Mouse (Mus musculus): ENCODE results near the gene Dock7. TPM values are rescaled to one million over a fixed set of nuclear protein-coding genes. Genes with fewer than 3 reads are reported as not detected.

Gene Dock7
- polyA plus RNA-seq, 1 experiment from 2014 or later, result 51.3 TPM

DNA sequence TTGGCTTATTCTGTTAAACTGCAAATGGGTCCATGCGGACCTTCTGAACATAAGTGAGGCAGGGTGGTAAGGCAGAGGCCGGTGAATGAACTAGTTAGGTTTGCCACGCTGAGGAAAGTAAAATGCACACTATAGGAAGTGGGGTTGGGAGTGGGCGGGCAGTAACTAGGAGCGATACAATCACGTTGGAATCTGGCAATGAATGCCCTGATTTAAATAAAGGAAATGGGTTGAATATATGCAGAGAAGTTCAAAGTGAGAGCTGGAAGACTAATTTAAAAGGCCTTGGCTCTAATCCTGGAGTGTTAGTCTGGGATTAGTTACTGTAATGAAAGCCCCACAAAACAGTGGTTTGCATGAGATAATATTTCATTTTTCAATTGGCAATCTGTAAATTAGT lies 12.0 kb upstream of the Dock7 start:
- Histone ChIP-seq H3K9me3 (replicated peaks; ENCODE audit: control insufficient read depth, low read length) (no peaks in the 10 kb centered on the region), H3K4me3 (replicated peaks; ENCODE audit: low read length) (no peak overlapping the region), H3K27me3 (ENCODE audit: control insufficient read depth, insufficient read depth, low read length) (no peaks in the 10 kb centered on the region), H3K4me1 (ENCODE audit: control insufficient read depth, insufficient read depth, low read length) (no peaks in the 10 kb centered on the region), H3K27ac (ENCODE audit: low read length) (no peak overlapping the region), H3K9ac (ENCODE audit: low read length) (no peak overlapping the region), H3K36me3 (ENCODE audit: control insufficient read depth, insufficient read depth, low read length) (no peaks in the 10 kb centered on the region), H3K4me2 (ENCODE audit: low read depth, low read length) (no peak overlapping the region)
- WGBS, result 72% methylated on average over 6 of the region's 6 CpGs
- no peak for ATAC-seq (ENCODE audit: insufficient read depth, low FRiP score)

DNA sequence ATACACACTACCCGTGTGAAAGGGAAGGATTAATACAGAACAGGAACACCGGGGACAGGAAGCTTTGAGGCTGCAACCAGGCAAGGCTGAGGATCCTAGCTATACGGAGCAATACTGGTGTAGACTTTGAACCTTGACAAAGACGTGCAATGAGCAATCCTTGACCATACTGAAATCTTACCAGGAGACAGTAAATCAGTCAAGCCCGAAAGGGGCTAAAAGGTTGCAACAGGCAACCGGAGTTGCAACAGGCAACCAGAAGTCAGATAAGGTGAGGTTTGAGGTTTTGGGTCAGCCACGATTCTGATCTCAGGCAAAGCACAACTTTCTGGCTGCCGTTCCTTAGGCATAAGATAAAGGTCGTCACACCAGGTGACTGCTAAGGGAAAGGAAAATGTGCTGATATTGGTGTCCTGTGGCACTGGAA lies 10.5 kb upstream of the Dock7 start:
- no peaks in the 10 kb centered on the region for H3K4me1 ChIP-seq (ENCODE audit: control insufficient read depth, insufficient read depth, low read length)
- H3K36me3 ChIP-seq (ENCODE audit: control insufficient read depth, insufficient read depth, low read length), result no peaks in the 10 kb centered on the region
- 64% methylated on average over 9 of the region's 9 CpGs for WGBS
- H3K9me3 ChIP-seq (replicated peaks; ENCODE audit: control insufficient read depth, low read length), result no peaks in the 10 kb centered on the region
- no peaks in the 10 kb centered on the region for H3K27me3 ChIP-seq (ENCODE audit: control insufficient read depth, insufficient read depth, low read length)
- no peak overlapping the region for H3K9ac ChIP-seq (ENCODE audit: low read length)
- ATAC-seq (ENCODE audit: insufficient read depth, low FRiP score), result no peak
- no peak overlapping the region for H3K27ac ChIP-seq (ENCODE audit: low read length)
- H3K4me3 ChIP-seq (replicated peaks; ENCODE audit: low read length), result no peak overlapping the region
- no peak overlapping the region for H3K4me2 ChIP-seq (ENCODE audit: low read depth, low read length)

DNA sequence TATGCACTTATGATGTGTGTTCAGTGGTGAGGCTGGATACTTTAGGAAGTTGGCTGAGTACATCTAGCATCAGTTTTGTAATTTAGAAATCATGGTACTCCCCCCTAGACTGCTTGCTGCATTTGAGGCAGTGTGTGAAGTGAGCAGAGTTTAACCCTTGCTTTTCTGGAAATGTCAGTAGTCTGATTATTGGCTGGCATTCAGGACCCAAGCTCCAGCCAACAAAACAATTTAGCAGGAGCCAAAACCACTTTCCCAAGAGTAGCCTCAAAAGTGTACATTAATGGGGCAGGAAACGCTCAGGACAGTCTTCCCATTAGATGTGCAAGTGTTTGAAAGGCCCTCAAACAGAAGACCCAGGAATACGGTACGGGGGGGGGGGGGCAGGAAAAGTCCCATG lies 2.8 kb upstream of the Dock7 start:
- H3K9me3 ChIP-seq (replicated peaks; ENCODE audit: control insufficient read depth, low read length), result no peaks in the 10 kb centered on the region
- no peak overlapping the region for H3K4me2 ChIP-seq (ENCODE audit: low read depth, low read length)
- no peak for ATAC-seq (ENCODE audit: insufficient read depth, low FRiP score)
- H3K36me3 ChIP-seq (ENCODE audit: control insufficient read depth, insufficient read depth, low read length), result no peaks in the 10 kb centered on the region
- no peak overlapping the region for H3K9ac ChIP-seq (ENCODE audit: low read length)
- H3K4me1 ChIP-seq (ENCODE audit: control insufficient read depth, insufficient read depth, low read length), result peaks cover 16% of the 10 kb centered on the region; the same call in 1 of the 2 replicates
- no peaks in the 10 kb centered on the region for H3K27me3 ChIP-seq (ENCODE audit: control insufficient read depth, insufficient read depth, low read length)
- no peak overlapping the region for H3K27ac ChIP-seq (ENCODE audit: low read length)
- no peak overlapping the region for H3K4me3 ChIP-seq (replicated peaks; ENCODE audit: low read length)
- 35% methylated on average over 3 of the region's 3 CpGs for WGBS

DNA sequence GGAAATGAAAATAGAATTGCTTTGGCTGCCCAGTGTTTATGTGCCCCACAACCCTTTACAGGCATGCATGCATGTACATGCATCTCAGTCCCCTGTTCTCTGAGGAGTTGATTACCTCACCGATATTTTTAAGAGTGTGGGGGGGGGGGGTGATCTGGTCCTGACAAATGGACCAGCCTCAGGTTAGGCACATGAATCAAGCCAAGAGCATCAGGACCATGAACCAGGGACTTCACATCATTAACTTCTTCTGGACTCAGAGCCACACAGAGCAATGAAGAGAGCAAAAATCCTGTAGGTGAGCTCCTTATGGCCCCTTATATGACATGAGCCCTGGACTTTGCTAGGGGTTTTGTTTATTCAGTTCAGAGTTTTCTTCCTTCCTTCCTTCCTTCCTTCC lies 2.1 kb upstream of the Dock7 start:
- H3K4me3 ChIP-seq (replicated peaks; ENCODE audit: low read length), result no peak overlapping the region
- H3K27me3 ChIP-seq (ENCODE audit: control insufficient read depth, insufficient read depth, low read length), result no peaks in the 10 kb centered on the region
- peaks cover 17% of the 10 kb centered on the region; the same call in 1 of the 2 replicates for H3K4me1 ChIP-seq (ENCODE audit: control insufficient read depth, insufficient read depth, low read length)
- H3K27ac ChIP-seq (ENCODE audit: low read length), result no peak overlapping the region
- H3K36me3 ChIP-seq (ENCODE audit: control insufficient read depth, insufficient read depth, low read length), result no peaks in the 10 kb centered on the region
- H3K9me3 ChIP-seq (replicated peaks; ENCODE audit: control insufficient read depth, low read length), result no peaks in the 10 kb centered on the region
- WGBS, result 78% methylated on average over 1 of the region's 1 CpGs
- no peak overlapping the region for H3K4me2 ChIP-seq (ENCODE audit: low read depth, low read length)
- ATAC-seq (ENCODE audit: insufficient read depth, low FRiP score), result no peak
- no peak overlapping the region for H3K9ac ChIP-seq (ENCODE audit: low read length)

DNA sequence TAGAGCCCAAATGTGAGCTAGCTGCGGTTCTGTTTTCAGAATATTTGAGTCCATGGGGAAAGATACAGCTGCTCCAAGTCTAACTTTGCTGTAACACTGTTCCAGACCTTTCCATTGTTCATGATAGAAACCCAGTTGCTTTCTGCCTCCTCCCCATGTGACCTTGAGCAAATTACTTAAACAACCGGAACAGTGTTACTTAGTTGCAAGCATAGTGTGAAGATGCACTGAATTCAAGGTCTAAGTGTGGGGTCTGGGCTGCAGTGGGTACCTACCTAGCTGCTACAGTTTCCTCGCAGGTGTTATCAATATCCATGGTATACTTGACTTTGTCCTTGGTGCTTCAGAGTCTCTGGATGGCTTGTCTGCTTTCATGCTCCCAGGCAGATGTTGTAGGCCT lies 1.3 kb upstream of the Dock7 start:
- no peak for ATAC-seq (ENCODE audit: insufficient read depth, low FRiP score)
- no peaks in the 10 kb centered on the region for H3K27me3 ChIP-seq (ENCODE audit: control insufficient read depth, insufficient read depth, low read length)
- no peak overlapping the region for H3K4me2 ChIP-seq (ENCODE audit: low read depth, low read length)
- peaks cover 19% of the 10 kb centered on the region; the same call in 1 of the 2 replicates for H3K4me1 ChIP-seq (ENCODE audit: control insufficient read depth, insufficient read depth, low read length)
- H3K27ac ChIP-seq (ENCODE audit: low read length), result no peak overlapping the region
- WGBS, result 64% methylated on average over 3 of the region's 3 CpGs
- H3K9ac ChIP-seq (ENCODE audit: low read length), result no peak overlapping the region
- H3K9me3 ChIP-seq (replicated peaks; ENCODE audit: control insufficient read depth, low read length), result no peaks in the 10 kb centered on the region
- no peaks in the 10 kb centered on the region for H3K36me3 ChIP-seq (ENCODE audit: control insufficient read depth, insufficient read depth, low read length)
- no peak overlapping the region for H3K4me3 ChIP-seq (replicated peaks; ENCODE audit: low read length)

DNA sequence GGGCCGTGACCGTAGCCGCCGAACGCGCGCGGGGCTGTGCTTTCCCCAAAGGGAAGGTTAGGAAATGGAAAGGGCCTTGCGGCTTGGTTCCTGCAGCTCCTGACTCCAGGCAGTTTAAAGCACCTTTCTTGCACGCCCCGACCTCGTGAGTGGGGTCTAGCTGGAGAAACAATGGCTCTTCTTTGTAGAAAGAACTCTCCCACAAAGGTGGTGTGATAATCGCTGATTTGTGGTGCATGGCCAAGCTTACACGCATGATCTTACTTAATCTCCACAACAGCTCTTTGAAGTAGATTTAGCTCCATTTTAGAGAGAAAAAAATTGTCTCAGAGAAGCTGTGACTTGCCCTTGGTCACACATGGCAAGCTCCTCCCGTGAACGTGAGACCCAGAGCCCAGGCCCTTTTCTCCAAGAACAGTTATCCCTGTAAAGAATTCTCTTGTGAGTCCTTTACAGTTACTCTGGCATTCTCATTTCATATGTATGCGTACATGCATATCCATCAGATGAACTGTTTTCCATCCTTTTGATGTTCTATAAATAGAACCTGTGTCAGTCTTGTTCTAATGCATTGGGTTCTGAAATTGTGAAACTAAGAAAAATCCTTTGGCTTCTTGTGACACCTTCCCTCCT lies 524 bp upstream of the Dock7 start:
- no peak overlapping the region for H3K27ac ChIP-seq (ENCODE audit: low read length)
- WGBS, result 3% methylated on average over 17 of the region's 17 CpGs
- no peak for ATAC-seq (ENCODE audit: insufficient read depth, low FRiP score)

DNA sequence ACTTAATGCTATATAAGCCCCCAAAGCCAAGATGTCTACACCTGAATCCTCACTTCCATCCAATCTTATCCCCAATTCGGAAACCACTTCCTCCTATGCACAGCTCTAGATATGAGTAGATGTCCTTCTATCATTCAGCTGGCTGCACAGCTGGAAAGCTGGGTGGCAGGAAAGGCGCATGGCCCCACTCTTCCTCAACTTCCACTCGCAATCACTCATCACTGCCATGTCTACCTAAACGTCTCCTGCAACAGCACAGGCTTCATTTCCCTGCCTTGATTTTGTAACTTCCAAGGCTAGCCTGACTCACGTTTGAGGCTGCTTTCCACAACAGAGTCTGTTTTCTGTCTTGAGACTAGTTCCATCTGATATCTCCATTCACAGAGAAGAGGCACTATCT lies 1.7 kb downstream of the Dock7 start:
- H3K27ac ChIP-seq (ENCODE audit: low read length), result no peak overlapping the region
- no peak for ATAC-seq (ENCODE audit: insufficient read depth, low FRiP score)

More for the DNA sequence above, 524 bp upstream of the Dock7 start:
- peak overlapping the region; percentile 88 for H3K4me3 ChIP-seq (replicated peaks; ENCODE audit: low read length)
- H3K27me3 ChIP-seq (ENCODE audit: control insufficient read depth, insufficient read depth, low read length), result no peaks in the 10 kb centered on the region
- H3K9ac ChIP-seq (ENCODE audit: low read length), result peak overlapping the region; percentile 97
- no peaks in the 10 kb centered on the region for H3K9me3 ChIP-seq (replicated peaks; ENCODE audit: control insufficient read depth, low read length)
- no peaks in the 10 kb centered on the region for H3K36me3 ChIP-seq (ENCODE audit: control insufficient read depth, insufficient read depth, low read length)
- peaks cover 27% of the 10 kb centered on the region; the same call in 1 of the 2 replicates for H3K4me1 ChIP-seq (ENCODE audit: control insufficient read depth, insufficient read depth, low read length)
- peak overlapping the region; percentile 69 for H3K4me2 ChIP-seq (ENCODE audit: low read depth, low read length)

DNA sequence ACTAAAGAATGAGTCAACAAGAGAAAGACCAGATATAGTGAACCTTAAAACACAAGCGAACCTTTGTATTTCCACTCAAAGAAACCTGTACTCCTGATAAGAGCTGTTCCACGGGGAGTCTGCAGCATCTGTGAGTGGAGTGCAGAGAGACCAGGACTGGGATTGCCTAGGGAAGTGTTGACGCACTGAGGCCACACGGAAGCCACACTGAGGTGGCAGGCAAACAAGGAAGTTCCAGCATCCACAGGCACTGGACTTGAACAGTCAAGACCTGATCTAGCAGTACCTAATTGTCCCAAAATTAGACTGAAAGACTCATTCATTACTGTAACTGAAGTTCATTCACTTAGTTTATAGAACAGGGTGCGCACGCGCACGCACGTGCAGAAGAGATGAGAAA lies 4.9 kb downstream of the Dock7 start:
- H3K9me3 ChIP-seq (replicated peaks; ENCODE audit: control insufficient read depth, low read length), result no peaks in the 10 kb centered on the region
- peak; percentile 35; the same call in 1 of the 2 replicates for ATAC-seq (ENCODE audit: insufficient read depth, low FRiP score)
- H3K36me3 ChIP-seq (ENCODE audit: control insufficient read depth, insufficient read depth, low read length), result no peaks in the 10 kb centered on the region
- 60% methylated on average over 9 of the region's 9 CpGs for WGBS
- H3K27ac ChIP-seq (ENCODE audit: low read length), result peak overlapping the region; percentile 74
- H3K27me3 ChIP-seq (ENCODE audit: control insufficient read depth, insufficient read depth, low read length), result no peaks in the 10 kb centered on the region
- peaks cover 35% of the 10 kb centered on the region for H3K4me1 ChIP-seq (ENCODE audit: control insufficient read depth, insufficient read depth, low read length)
- no peak overlapping the region for H3K4me3 ChIP-seq (replicated peaks; ENCODE audit: low read length)
- H3K4me2 ChIP-seq (ENCODE audit: low read depth, low read length), result peak overlapping the region; percentile 25; the same call in 1 of the 2 replicates
- H3K9ac ChIP-seq (ENCODE audit: low read length), result no peak overlapping the region

More for the DNA sequence above, 1.7 kb downstream of the Dock7 start:
- Histone ChIP-seq H3K4me2 (ENCODE audit: low read depth, low read length) (peak overlapping the region; percentile 50), H3K4me3 (replicated peaks; ENCODE audit: low read length) (peak overlapping the region; percentile 16), H3K9ac (ENCODE audit: low read length) (peak overlapping the region; percentile 56; the same call in 1 of the 2 replicates), H3K4me1 (ENCODE audit: control insufficient read depth, insufficient read depth, low read length) (peaks cover 36% of the 10 kb centered on the region; the same call in 1 of the 2 replicates), H3K36me3 (ENCODE audit: control insufficient read depth, insufficient read depth, low read length) (no peaks in the 10 kb centered on the region), H3K9me3 (replicated peaks; ENCODE audit: control insufficient read depth, low read length) (no peaks in the 10 kb centered on the region), H3K27me3 (ENCODE audit: control insufficient read depth, insufficient read depth, low read length) (no peaks in the 10 kb centered on the region)
- 41% methylated on average over 5 of the region's 5 CpGs for WGBS

DNA sequence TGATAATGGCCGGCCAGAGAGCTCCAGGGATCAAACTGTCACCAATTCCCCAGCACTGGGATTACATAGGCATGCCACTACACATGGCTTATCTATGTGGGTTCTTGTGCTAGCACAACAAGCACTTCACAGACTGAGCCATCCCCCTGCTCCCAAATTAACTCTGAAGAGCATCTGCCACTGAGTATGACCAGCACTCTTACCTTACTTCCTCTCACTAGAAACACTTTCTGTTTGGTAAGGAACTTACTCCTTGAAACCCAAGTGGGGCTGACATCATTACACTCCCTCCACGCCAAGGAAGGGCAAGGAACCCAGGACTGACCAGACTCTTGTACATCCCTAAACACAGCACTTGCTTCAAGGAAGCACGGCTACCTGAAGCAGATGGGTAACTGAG lies 9.0 kb downstream of the Dock7 start:
- H3K9me3 ChIP-seq (replicated peaks; ENCODE audit: control insufficient read depth, low read length), result no peaks in the 10 kb centered on the region
- peaks cover 29% of the 10 kb centered on the region for H3K4me1 ChIP-seq (ENCODE audit: control insufficient read depth, insufficient read depth, low read length)
- no peak for ATAC-seq (ENCODE audit: insufficient read depth, low FRiP score)
- 80% methylated on average over 3 of the region's 3 CpGs for WGBS
- no peaks in the 10 kb centered on the region for H3K36me3 ChIP-seq (ENCODE audit: control insufficient read depth, insufficient read depth, low read length)
- no peak overlapping the region for H3K27ac ChIP-seq (ENCODE audit: low read length)
- H3K4me2 ChIP-seq (ENCODE audit: low read depth, low read length), result no peak overlapping the region
- H3K4me3 ChIP-seq (replicated peaks; ENCODE audit: low read length), result no peak overlapping the region
- no peak overlapping the region for H3K9ac ChIP-seq (ENCODE audit: low read length)
- H3K27me3 ChIP-seq (ENCODE audit: control insufficient read depth, insufficient read depth, low read length), result no peaks in the 10 kb centered on the region
